Mouse (Mus musculus) heart, postnatal 0 days (tissue): ENCODE measurements around the gene Nup188. TPM values are rescaled to one million over a fixed set of nuclear protein-coding genes. Genes with fewer than 3 reads are reported as not detected.

ENCODE experiments used
- ATAC-seq: fragments of 200-750 bp; cut with Nextera tagmentation; 2 replicates; pipeline ENCODE4 v1.8.0; 2017; ENCODE audit warnings: low read depth, moderate number of reproducible peaks, moderate library complexity; ENCODE audit not compliant: insufficient read depth
- DNase-seq: peaks from one replicate; pipeline ENCODE4 v3.0.0-alpha.2; 2016; ENCODE audit warnings: low spot score
- H3K27ac ChIP-seq: fragments of 300-500 bp; sonication (generic); 2 replicates; pipeline ENCODE4 v1.5.1; 2014; ENCODE audit warnings: low read depth, mild to moderate bottlenecking
- H3K27me3 ChIP-seq: fragments of 300-500 bp; sonication (generic); 2 replicates; pipeline ENCODE4 v1.6.1; 2014; ENCODE audit warnings: low read length, mixed read lengths; ENCODE audit not compliant: control insufficient read depth, insufficient read depth
- H3K36me3 ChIP-seq: fragments of 300-500 bp; sonication (generic); replicated peaks from 2 replicates; pipeline ENCODE4 v1.6.1; 2014; ENCODE audit warnings: low read length, mixed read lengths; ENCODE audit not compliant: control insufficient read depth, insufficient read depth
- H3K4me1 ChIP-seq: fragments of 300-500 bp; sonication (generic); 2 replicates; pipeline ENCODE4 v1.6.1; 2014; ENCODE audit warnings: antibody characterized with exemption; ENCODE audit not compliant: control insufficient read depth, insufficient read depth
- H3K4me2 ChIP-seq: fragments of 300-500 bp; sonication (generic); 2 replicates; pipeline ENCODE4 v1.6.1; 2014; ENCODE audit warnings: low read depth, mild to moderate bottlenecking, low read length, moderate library complexity
- H3K4me3 ChIP-seq: fragments of 300-500 bp; sonication (generic); 2 replicates; pipeline ENCODE4 v1.5.1; 2014; ENCODE audit warnings: low read depth, low read length
- H3K9ac ChIP-seq: fragments of 300-500 bp; sonication (generic); replicated peaks from 2 replicates; pipeline ENCODE4 v1.6.1; 2014; ENCODE audit warnings: low read depth, low read length, mixed read lengths
- H3K9me3 ChIP-seq: fragments of 300-500 bp; sonication (generic); replicated peaks from 2 replicates; pipeline ENCODE4 v1.6.1; 2016; ENCODE audit warnings: low read length; ENCODE audit not compliant: control insufficient read depth
- CTCF ChIP-seq: IDR thresholded peaks from 2 replicates; pipeline ENCODE4 v1.5.1; 2016; ENCODE audit warnings: antibody characterized with exemption, control low read depth, low read depth
- EP300 ChIP-seq: IDR thresholded peaks from 2 replicates; pipeline ENCODE4 v1.6.1; 2016; ENCODE audit warnings: antibody characterized with exemption, low read depth
- WGBS: fragments of 180-500 bp; shearing (Covaris S2); extraction: QIAGEN DNeasy Blood & Tissue Kit; methylation state at CpG from one replicate; pipeline ENCODE4 v1.1.7; 2014; 5-methylcytosine and 5-hydroxymethylcytosine counted together
- polyA plus RNA-seq: library from polyadenylated mRNA; unstranded; fragments of >200 nt; fragmentation: Nextera tagmentation; extraction: Ambion mirVana; gene quantifications from 2 replicates; pipeline ENCODE4 v1.2.1, GENCODE M21; 2015
- total RNA-seq: library from RNA; depleted of rRNA; stranded (reverse); fragments of >200 nt; gene quantifications from 2 replicates; pipeline ENCODE4 v1.2.3, GENCODE M21; 2014; ENCODE audit warnings: low replicate concordance

The Nup188 gene
- total and polyA plus RNA-seq, 2 experiments from 2014 or later = 10.5 to 24.6 TPM

DNA sequence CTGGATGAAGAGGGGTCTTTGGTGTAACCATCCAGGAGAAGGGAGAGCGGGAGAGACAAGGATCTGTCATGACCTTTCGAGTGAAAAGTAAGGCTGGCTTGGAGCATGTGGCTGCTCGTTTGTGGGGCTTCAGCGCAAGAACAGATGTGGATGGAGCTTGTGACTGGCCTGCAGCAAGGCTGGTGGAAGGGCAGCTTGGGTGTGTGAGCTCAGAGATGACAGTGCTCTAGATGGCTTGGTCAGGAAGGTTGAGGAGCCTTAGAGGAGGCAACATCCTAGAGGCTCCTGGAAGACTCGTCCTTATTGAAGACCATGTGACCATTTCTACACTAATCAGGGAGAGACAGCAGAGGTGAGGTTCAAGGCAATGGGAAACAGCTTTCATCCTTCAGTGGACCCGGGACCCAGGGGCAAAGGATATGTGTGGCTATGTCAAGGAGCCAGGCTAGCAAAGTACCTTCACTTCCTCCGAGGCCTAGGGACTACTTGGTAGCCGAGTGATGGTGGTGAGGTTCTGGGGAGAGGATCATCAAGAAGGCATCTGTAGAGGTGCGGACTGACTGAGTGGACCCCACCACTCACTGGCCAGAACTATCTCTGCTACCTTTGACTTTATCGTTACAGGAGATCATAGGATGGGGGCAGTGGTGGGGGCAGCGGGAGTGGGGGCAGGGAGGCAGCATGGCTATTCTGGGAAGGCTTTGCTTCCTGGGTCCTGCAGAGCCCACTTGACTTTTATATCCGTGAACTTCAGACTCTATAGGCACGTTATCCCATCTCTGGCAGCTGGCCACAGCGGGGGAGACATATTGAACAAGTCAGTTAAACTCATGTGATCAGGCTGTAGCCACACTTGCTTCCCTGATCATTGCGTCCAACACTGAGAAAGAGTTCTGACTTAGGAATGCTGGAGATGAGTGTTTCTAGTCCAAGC lies 26.8 kb upstream of the Nup188 start:
- Histone ChIP-seq H3K27ac (peak overlapping the region; percentile 88), H3K36me3 (peaks cover 75% of the 10 kb centered on the region), H3K4me2 (no peak overlapping the region), H3K9me3 (no peaks in the 10 kb centered on the region), H3K9ac (no peak overlapping the region), H3K4me1 (peaks cover 40% of the 10 kb centered on the region), H3K4me3 (no peak overlapping the region), H3K27me3 (no peaks in the 10 kb centered on the region)
- DNase-seq (no peak), ATAC-seq (no peak)
- TF ChIP-seq CTCF (no peak), EP300 (no peak)
- WGBS = 58% methylated on average over 15 of the region's 15 CpGs

GRCm38 (mm10) chr2:30261064-30261736 lies 25.0 kb upstream of the Nup188 start:
- Histone ChIP-seq H3K4me3 (no peak overlapping the region), H3K27me3 (no peaks in the 10 kb centered on the region), H3K4me1 (peaks cover 58% of the 10 kb centered on the region), H3K9me3 (no peaks in the 10 kb centered on the region), H3K9ac (no peak overlapping the region), H3K36me3 (peaks cover 59% of the 10 kb centered on the region), H3K27ac (peak overlapping the region; percentile 13; the same call in 1 of the 2 replicates), H3K4me2 (no peak overlapping the region)
- ATAC-seq = no peak
- DNase-seq = no peak
- TF ChIP-seq EP300 (no peak), CTCF (0 out of 2 replicates have a peak, but pooled peaks have one; percentile 14)
- WGBS = 93% methylated on average over 4 of the region's 4 CpGs

DNA sequence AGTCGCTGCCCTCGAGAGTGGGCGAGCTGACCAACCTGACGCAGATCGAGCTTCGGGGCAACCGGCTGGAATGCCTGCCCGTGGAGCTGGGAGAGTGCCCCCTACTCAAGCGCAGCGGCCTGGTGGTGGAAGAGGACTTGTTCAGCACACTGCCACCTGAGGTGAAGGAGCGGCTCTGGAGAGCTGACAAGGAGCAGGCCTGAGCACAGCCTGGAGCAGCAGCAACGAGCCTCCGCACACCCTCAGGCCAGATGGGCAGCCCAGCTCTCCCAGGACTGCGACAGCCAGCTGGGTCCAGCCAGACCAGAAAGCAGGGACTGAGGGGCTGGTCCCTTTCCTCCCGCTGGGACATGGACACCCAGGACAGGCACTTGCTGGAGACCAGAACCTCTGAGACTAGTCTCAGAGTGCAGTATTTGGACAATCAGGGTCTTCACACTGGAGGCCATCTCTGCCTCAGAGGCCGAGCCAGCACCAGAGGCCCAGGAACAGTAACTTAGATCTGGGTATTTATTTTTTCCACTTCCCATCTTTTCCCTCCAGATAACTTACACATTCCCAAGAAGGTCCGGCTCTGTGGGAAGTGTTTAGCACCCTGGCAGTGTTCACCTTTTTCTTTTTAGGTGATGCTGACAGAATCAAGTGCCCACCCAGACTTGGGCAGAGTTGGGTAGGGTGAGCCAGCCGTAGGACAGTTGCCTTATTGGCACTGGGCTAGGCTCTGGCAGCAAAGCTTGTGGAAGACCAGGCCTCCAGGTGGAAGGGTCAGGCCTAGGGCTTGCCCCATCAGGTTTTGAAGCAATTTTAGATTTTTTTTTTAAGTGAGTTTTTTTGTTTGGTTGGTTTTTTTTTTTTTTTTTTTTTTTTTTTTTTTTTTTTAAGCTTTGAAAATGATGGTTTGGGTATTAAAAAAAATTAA lies 24.0 kb upstream of the Nup188 start:
- Histone ChIP-seq H3K9me3 (no peaks in the 10 kb centered on the region), H3K4me2 (no peak overlapping the region), H3K4me1 (peaks cover 67% of the 10 kb centered on the region), H3K36me3 (peaks cover 50% of the 10 kb centered on the region), H3K9ac (no peak overlapping the region), H3K27me3 (no peaks in the 10 kb centered on the region), H3K27ac (peak overlapping the region; percentile 23; the same call in 1 of the 2 replicates), H3K4me3 (no peak overlapping the region)
- no peak for DNase-seq
- 83% methylated on average over 18 of the region's 18 CpGs for WGBS
- no peak for TF ChIP-seq CTCF
- TF ChIP-seq EP300 = no peak
- ATAC-seq = no peak

- Histone ChIP-seq H3K4me3 (no peak overlapping the region), H3K36me3 (peaks cover 42% of the 10 kb centered on the region), H3K9me3 (no peaks in the 10 kb centered on the region), H3K27me3 (no peaks in the 10 kb centered on the region), H3K4me1 (peaks cover 65% of the 10 kb centered on the region), H3K4me2 (no peak overlapping the region), H3K27ac (peak overlapping the region; percentile 49), H3K9ac (no peak overlapping the region)
- no peak for ATAC-seq
- no peak for DNase-seq
- TF ChIP-seq CTCF (no peak), EP300 (no peak)
- WGBS = 26% methylated on average over 4 of the region's 4 CpGs
These were observed 23.3 kb upstream of the Nup188 start for GRCm38 (mm10) chr2:30262840-30263441.
